Mouse (Mus musculus) brain, embryonic 14.5 days (tissue): ENCODE measurements around the gene Ilf3. TPM values are rescaled to one million over a fixed set of nuclear protein-coding genes. Genes with fewer than 3 reads are reported as not detected.
A peak's percentile ranks its signal among the peaks of the same experiment; 100 is the strongest.
"Not testable (repeated sequence)": the region's sequence is repeated elsewhere in the genome, so short reads cannot be mapped to it uniquely, and the experiment has no call there.

ENCODE experiments used
- DNase-seq: peaks from one replicate; pipeline ENCODE4 v3.0.0-alpha.2; 2011; ENCODE audit warnings: low read depth
- CTCF ChIP-seq: fragments of 200-500 bp; IDR thresholded peaks from 2 replicates; pipeline ENCODE4 v1.5.1; 2012; ENCODE audit warnings: inconsistent platforms, mild to moderate bottlenecking, moderate library complexity, borderline replicate concordance; ENCODE audit not compliant: insufficient read depth, insufficient read length; ENCODE audit errors: extremely low read depth
- POLR2A ChIP-seq: fragments of 200-500 bp; IDR thresholded peaks from 2 replicates; pipeline ENCODE4 v1.6.1; 2012; ENCODE audit warnings: mild to moderate bottlenecking, inconsistent platforms, borderline replicate concordance; ENCODE audit not compliant: poor library complexity, insufficient read depth, insufficient read length, severe bottlenecking; ENCODE audit errors: extremely low read depth
- polyA plus RNA-seq: library from polyadenylated mRNA; depleted of rRNA; stranded (reverse); fragments of >200 nt; gene quantifications from 2 replicates; pipeline ENCODE4 v1.2.3, GENCODE M21; 2012; rRNA removed

Ilf3 gene
- polyA plus RNA-seq, result 202 and 216 TPM in 2 replicates

- peak; percentile 51 for TF ChIP-seq POLR2A
- TF ChIP-seq CTCF, result no peak
- DNase-seq, result peak; percentile 100
Observed at GRCm38 (mm10) chr9:21367357-21368111, at the start of gene Ilf3. Ilf3 (plus strand) TSS chr9:21367871.

- DNase-seq, result no peak
- TF ChIP-seq POLR2A (no peak), CTCF (no peak)
Observed at GRCm38 (mm10) chr9:21318792-21319191, 48.9 kb upstream of the Ilf3 start.

GRCm38 (mm10) chr9:21319503-21319902, 48.2 kb upstream of the Ilf3 start:
- TF ChIP-seq POLR2A (no peak), CTCF (no peak)
- no peak for DNase-seq

GRCm38 (mm10) chr9:21320280-21320618, 47.4 kb upstream of the Ilf3 start:
- no peak for TF ChIP-seq POLR2A
- no peak for TF ChIP-seq CTCF
- no peak for DNase-seq

GRCm38 (mm10) chr9:21320619-21321512, 46.8 kb upstream of the Ilf3 start, which contains the start of gene Slc44a2:
Slc44a2 (plus strand) TSS chr9:21320698.
- TF ChIP-seq POLR2A, result peak; percentile 85
- no peak for TF ChIP-seq CTCF
- DNase-seq, result peak; percentile 89

- no peak for DNase-seq
- no peak for TF ChIP-seq CTCF
- TF ChIP-seq POLR2A, result no peak
Observed at GRCm38 (mm10) chr9:21321513-21321835, 46.2 kb upstream of the Ilf3 start.

- DNase-seq, result no peak
- TF ChIP-seq CTCF (no peak), POLR2A (no peak)
Observed at GRCm38 (mm10) chr9:21322211-21322916, 45.3 kb upstream of the Ilf3 start.

- not testable (repeated sequence) for DNase-seq
Observed at GRCm38 (mm10) chr9:21322917-21323297, 44.8 kb upstream of the Ilf3 start.

GRCm38 (mm10) chr9:21324269-21324668, 43.4 kb upstream of the Ilf3 start:
- no peak for DNase-seq
- TF ChIP-seq POLR2A (no peak), CTCF (no peak)

- no peak for TF ChIP-seq CTCF
- no peak for TF ChIP-seq POLR2A
Observed at GRCm38 (mm10) chr9:21327569-21327968, 40.1 kb upstream of the Ilf3 start.

GRCm38 (mm10) chr9:21328041-21328440, 39.6 kb upstream of the Ilf3 start:
- no peak for TF ChIP-seq CTCF
- no peak for TF ChIP-seq POLR2A

More at GRCm38 (mm10) chr9:21327569-21327968, 40.1 kb upstream of the Ilf3 start:
- no peak for DNase-seq

GRCm38 (mm10) chr9:21329041-21329440, 38.6 kb upstream of the Ilf3 start:
- no peak for DNase-seq
- TF ChIP-seq CTCF, result no peak
- no peak for TF ChIP-seq POLR2A

More at GRCm38 (mm10) chr9:21328041-21328440, 39.6 kb upstream of the Ilf3 start:
- no peak for DNase-seq
